ENCODE assay signal across 16 mouse cellular contexts in the genomic region with DNA sequence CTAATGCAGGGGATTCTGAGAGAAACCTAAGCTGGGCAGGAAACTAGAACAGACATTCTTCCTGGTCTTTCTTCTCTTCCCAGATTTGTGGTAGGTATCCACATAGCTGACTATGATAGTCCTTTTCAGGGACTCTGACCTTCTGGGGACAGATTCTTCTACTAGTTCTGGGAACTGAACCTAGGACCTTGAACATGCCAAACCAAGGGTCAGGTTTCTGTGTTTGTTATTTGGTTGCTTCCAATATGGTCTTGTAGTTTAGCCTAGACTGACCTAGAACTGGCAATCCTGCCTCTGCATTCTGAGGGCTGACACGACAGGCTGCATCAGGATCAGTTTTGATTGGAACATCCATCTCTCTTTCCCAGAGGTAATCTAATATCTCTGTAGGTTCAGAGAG.
"Had no signal": no experiment of that assay in that cellular context is flagged by ENCODE, and none has a peak within 500 bp of the region (broad histone marks: within the 10 kb centered on the region; RNA-seq: fewer than 3 reads in every experiment).

No protein-coding gene starts in this region.

- H3K9ac ChIP-seq: neural tube, embryonic 13.5 days; neural tube, embryonic 15.5 days; stomach, embryonic 15.5 days had no signal

- H3K4me3 ChIP-seq: neural tube, embryonic 13.5 days; neural tube, embryonic 15.5 days; stomach, embryonic 15.5 days had no signal

- H3K36me3 ChIP-seq: neural tube, embryonic 13.5 days; neural tube, embryonic 15.5 days; stomach, embryonic 15.5 days had no signal

- H3K27ac ChIP-seq: neural tube, embryonic 13.5 days; neural tube, embryonic 15.5 days; stomach, embryonic 15.5 days; stomach, postnatal 0 days had no signal

- H3K4me2 ChIP-seq: neural tube, embryonic 13.5 days; neural tube, embryonic 15.5 days; stomach, embryonic 15.5 days had no signal

- H3K9me3 ChIP-seq: neural tube, embryonic 13.5 days; neural tube, embryonic 15.5 days; stomach, embryonic 15.5 days had no signal

- DNase-seq: retina, postnatal 1 day; right cerebral cortex, adult 18-20 months; right cerebral cortex, postnatal 14 days; right cerebral cortex, postnatal 25 days; right cerebral cortex, postnatal 4 days; spleen, adult 18-20 months; thymus, adult 18-20 months; thymus, adult 2 months; thymus, postnatal 14 days; thymus, postnatal 25 days; thymus, postnatal 36 days; thymus, postnatal 4 days had no signal

- H3K27me3 ChIP-seq: neural tube, embryonic 13.5 days; neural tube, embryonic 15.5 days; stomach, embryonic 15.5 days had no signal
